Mouse (Mus musculus) G1E (cell line): ENCODE measurements around the gene Rbm5. TPM values are rescaled to one million over a fixed set of nuclear protein-coding genes. Genes with fewer than 3 reads are reported as not detected.

Experiments
- ATAC-seq: 2 replicates; pipeline ENCODE4 v1.8.0; 2016; ENCODE audit warnings: mild to moderate bottlenecking; ENCODE audit not compliant: insufficient number of reproducible peaks, poor library complexity, low FRiP score, severe bottlenecking; ENCODE audit errors: extremely low read depth
- DNase-seq: peaks from one replicate; pipeline ENCODE4 v3.0.0; 2012; ENCODE audit warnings: low spot score
- H3K27me3 ChIP-seq: 2 replicates; pipeline ENCODE4 v1.6.1; 2012; ENCODE audit warnings: mild to moderate bottlenecking, low read length, inconsistent platforms; ENCODE audit not compliant: insufficient read depth
- H3K36me3 ChIP-seq: replicated peaks from 2 replicates; pipeline ENCODE3; 2012; ENCODE audit warnings: mild to moderate bottlenecking, inconsistent platforms
- H3K4me1 ChIP-seq: 2 replicates; pipeline ENCODE4 v1.6.1; 2012; ENCODE audit warnings: low read depth, low read length, inconsistent platforms, mixed read lengths; ENCODE audit not compliant: insufficient read depth
- H3K4me3 ChIP-seq: 2 replicates; pipeline ENCODE4 v1.5.1; 2012; ENCODE audit warnings: low read depth, mild to moderate bottlenecking, inconsistent platforms, low read length, moderate library complexity, mixed read lengths
- H3K9me3 ChIP-seq: replicated peaks from 2 replicates; pipeline ENCODE4 v1.6.1; 2012; ENCODE audit warnings: inconsistent platforms
- CTCF ChIP-seq: IDR thresholded peaks from 2 replicates; pipeline ENCODE4 v1.5.1; 2012; ENCODE audit warnings: low read depth, low read length, inconsistent platforms, mixed read lengths
- GATA1 ChIP-seq: IDR thresholded peaks from 2 replicates; pipeline ENCODE4 v1.6.1; 2012; ENCODE audit warnings: borderline replicate concordance, low read length, inconsistent platforms, mixed read lengths
- GATA2 ChIP-seq: IDR thresholded peaks from 2 replicates; pipeline ENCODE4 v1.6.1; 2012; ENCODE audit warnings: low read depth, low read length, inconsistent platforms, borderline replicate concordance
- POLR2AphosphoS5 ChIP-seq: IDR thresholded peaks from 2 replicates; pipeline ENCODE4 v1.6.1; 2012; ENCODE audit warnings: low read depth, low read length, inconsistent platforms; ENCODE audit not compliant: insufficient replicate concordance
- TAL1 ChIP-seq: conservative IDR thresholded peaks from 2 replicates; pipeline ENCODE4 v1.6.1; 2012; ENCODE audit warnings: low read depth, low read length, inconsistent platforms, mixed read lengths
- polyA plus RNA-seq: library from polyadenylated mRNA; stranded (reverse); fragments of >175 nt; gene quantifications from 2 replicates; pipeline ENCODE4 v1.2.3, GENCODE M21; 2012
- total RNA-seq, 2 experiments: library from RNA; stranded (forward) in 1 of 2; stranded (reverse) in 1 of 2; fragments of 200-1000 nt in 1 of 2; fragments of >200 nt in 1 of 2; fragmentation: Nextera tagmentation in 1 of 2; gene quantifications; 2 replicates each; pipeline ENCODE4 v1.2.3; 2014 to 2017

Gene Rbm5
- total and polyA plus RNA-seq, 3 experiments, result 23.4 to 467 (median 271) TPM

DNA sequence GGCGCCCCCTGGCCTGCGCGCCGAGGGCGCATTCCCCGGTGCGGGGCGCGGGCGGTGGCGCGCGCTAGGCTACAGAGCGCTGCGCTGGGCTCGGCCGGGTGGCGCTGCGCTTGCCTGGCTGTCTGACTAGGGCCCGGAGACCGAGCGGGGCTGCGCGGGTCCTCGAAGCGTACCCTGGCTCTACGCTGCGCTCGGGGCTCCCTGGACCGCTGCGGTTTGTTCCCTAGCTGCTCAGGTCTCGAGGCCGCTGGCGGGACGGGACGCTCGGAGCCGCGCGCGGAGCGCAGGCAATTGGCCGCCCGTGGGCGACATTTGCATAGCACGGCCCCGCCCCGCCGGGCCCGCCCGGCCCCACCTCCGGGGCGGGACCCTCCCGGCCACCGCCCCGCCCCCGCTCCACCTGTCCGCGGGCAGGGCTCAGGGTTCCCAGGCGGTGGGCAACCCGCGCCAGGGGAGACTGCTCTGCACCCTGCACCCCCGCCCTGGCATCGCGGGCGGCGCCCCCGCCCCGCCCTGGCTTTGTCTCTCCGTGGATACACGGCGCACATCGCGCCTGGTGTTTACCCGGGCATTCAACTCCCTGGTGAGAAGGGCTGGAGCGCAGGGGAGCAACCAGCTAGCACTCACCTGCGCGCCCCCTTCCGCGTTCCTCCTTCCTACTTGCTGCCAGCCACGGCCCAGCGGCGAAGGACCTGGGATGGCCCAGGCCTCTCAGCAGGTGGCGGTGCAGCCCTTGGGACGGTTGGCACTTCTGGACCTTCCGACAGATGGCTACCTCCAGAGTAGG, 60.9 kb downstream of the Rbm5 start, which contains the start of gene Sema3f:
Gene Sema3f, minus strand, starts transcription at position 779 of the 787 bp plus-strand sequence.
- no peak for ATAC-seq
- no peak for TF ChIP-seq CTCF
- no peak for TF ChIP-seq GATA1
- TF ChIP-seq POLR2AphosphoS5, result no peak
- TF ChIP-seq GATA2, result no peak
- TF ChIP-seq TAL1, result no peak
- peaks cover 90% of the 10 kb centered on the region for H3K27me3 ChIP-seq
- DNase-seq, result peak; percentile 75
- peaks cover 35% of the 10 kb centered on the region for H3K4me1 ChIP-seq
- no peaks in the 10 kb centered on the region for H3K36me3 ChIP-seq
- H3K9me3 ChIP-seq, result no peaks in the 10 kb centered on the region
- peak within 1 kb of the TSS; percentile 70 for H3K4me3 ChIP-seq

GRCm38 (mm10) chr9:107709096-107709696, 61.6 kb downstream of the Rbm5 start:
- H3K36me3 ChIP-seq, result no peaks in the 10 kb centered on the region
- H3K4me1 ChIP-seq, result peaks cover 30% of the 10 kb centered on the region
- peak; percentile 29 for DNase-seq
- no peaks in the 10 kb centered on the region for H3K9me3 ChIP-seq
- peak overlapping the region; percentile 70; the same call in 1 of the 2 replicates for H3K4me3 ChIP-seq
- H3K27me3 ChIP-seq, result peaks cover 90% of the 10 kb centered on the region
- no peak for ATAC-seq
- TF ChIP-seq TAL1 (no peak), POLR2AphosphoS5 (no peak), CTCF (no peak), GATA2 (no peak)

DNA sequence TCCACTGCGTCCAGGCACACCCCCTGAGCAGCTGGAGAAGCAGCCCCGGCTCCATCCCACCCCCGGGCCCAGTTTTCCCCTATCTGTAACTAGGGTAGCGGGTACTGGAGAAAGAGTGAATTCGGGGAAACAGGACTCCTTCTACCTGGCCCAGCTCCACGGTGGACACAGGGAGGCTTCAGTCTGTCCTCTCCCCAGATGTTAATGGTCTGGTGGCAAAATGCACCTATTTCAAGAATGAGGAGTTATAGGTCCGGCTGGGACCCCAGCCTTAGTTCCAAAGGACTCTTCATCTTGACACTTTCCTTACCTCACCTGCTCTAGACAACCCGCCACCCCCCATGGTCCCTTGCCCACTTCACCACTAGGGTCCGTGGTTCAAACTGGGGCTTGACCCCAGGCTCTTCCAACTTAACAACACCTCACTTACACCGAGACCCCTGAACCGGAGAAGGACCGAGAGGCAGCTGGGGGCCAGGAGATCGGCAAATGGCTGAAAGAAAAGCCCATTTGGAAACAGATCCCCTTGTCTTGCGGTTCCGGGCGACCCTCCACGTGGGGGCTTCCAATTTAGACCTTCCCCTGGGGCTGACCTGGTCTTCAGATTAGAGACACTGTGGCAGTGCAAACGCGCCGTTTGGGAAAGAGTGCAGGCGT, 62.2 kb downstream of the Rbm5 start:
- no peaks in the 10 kb centered on the region for H3K9me3 ChIP-seq
- ATAC-seq, result no peak
- H3K36me3 ChIP-seq, result no peaks in the 10 kb centered on the region
- DNase-seq, result no peak
- peaks cover 29% of the 10 kb centered on the region for H3K4me1 ChIP-seq
- H3K4me3 ChIP-seq, result no peak overlapping the region
- H3K27me3 ChIP-seq, result peaks cover 90% of the 10 kb centered on the region
- TF ChIP-seq GATA2 (no peak), POLR2AphosphoS5 (no peak), GATA1 (no peak), TAL1 (no peak), CTCF (no peak)

GRCm38 (mm10) chr9:107707701-107708438, 62.9 kb downstream of the Rbm5 start:
- peaks cover 95% of the 10 kb centered on the region for H3K27me3 ChIP-seq
- H3K9me3 ChIP-seq, result no peaks in the 10 kb centered on the region
- H3K4me3 ChIP-seq, result no peak overlapping the region
- no peak for DNase-seq
- no peaks in the 10 kb centered on the region for H3K36me3 ChIP-seq
- peaks cover 29% of the 10 kb centered on the region for H3K4me1 ChIP-seq
- TF ChIP-seq GATA2 (no peak), TAL1 (no peak), POLR2AphosphoS5 (no peak)
- no peak for ATAC-seq

DNA sequence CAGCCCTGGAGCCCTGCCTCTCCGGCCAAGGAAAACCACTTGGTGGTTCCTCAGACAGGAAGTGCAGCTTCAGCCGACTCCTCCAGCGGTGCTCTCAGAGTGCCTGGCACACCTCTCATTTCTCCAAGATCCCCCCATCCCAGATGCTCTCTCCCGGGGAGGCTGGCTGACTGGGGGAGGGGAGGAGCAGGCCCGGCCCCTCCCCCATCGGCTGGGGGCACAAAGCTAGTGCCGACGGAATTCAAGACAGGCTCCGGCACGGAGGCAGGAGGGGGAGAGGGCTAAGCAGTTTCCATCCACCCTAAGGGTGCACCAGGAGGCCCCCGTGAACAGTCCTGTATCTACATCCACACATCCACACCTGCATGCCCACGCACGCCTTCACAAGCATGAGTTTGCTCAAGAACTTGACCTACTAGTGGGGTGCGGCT, 64.0 kb downstream of the Rbm5 start:
- ATAC-seq (no peak), DNase-seq (no peak)
- TF ChIP-seq GATA2, result no peak
- TF ChIP-seq TAL1, result no peak
- TF ChIP-seq GATA1, result no peak
- TF ChIP-seq CTCF, result no peak
- TF ChIP-seq POLR2AphosphoS5, result no peak
- H3K27me3 ChIP-seq, result peaks cover 97% of the 10 kb centered on the region
- peaks cover 29% of the 10 kb centered on the region for H3K4me1 ChIP-seq
- no peaks in the 10 kb centered on the region for H3K36me3 ChIP-seq
- no peak overlapping the region for H3K4me3 ChIP-seq
- H3K9me3 ChIP-seq, result no peaks in the 10 kb centered on the region
